Mouse (Mus musculus) heart, embryonic 10.5 days (tissue): ENCODE measurements around the gene Btf3. TPM values are rescaled to one million over a fixed set of nuclear protein-coding genes. Genes with fewer than 3 reads are reported as not detected.

Experiments used
- DNase-seq: peaks from one replicate; pipeline ENCODE4 v3.0.0-alpha.2; 2017; ENCODE audit warnings: low spot score
- H3K27ac ChIP-seq: fragments of 300-500 bp; sonication (generic); 2 replicates; pipeline ENCODE4 v1.5.1; 2016; ENCODE audit warnings: mild to moderate bottlenecking
- H3K27me3 ChIP-seq: fragments of 300-500 bp; sonication (generic); 2 replicates; pipeline ENCODE4 v1.6.1; 2016; ENCODE audit warnings: mild to moderate bottlenecking; ENCODE audit not compliant: poor library complexity, insufficient read depth, severe bottlenecking
- H3K36me3 ChIP-seq: fragments of 300-500 bp; sonication (generic); 2 replicates; pipeline ENCODE4 v1.6.1; 2016; ENCODE audit warnings: mild to moderate bottlenecking, moderate library complexity
- H3K4me1 ChIP-seq: fragments of 300-500 bp; sonication (generic); 2 replicates; pipeline ENCODE4 v1.6.1; 2016; ENCODE audit warnings: mild to moderate bottlenecking
- H3K4me3 ChIP-seq: fragments of 300-500 bp; sonication (generic); 2 replicates; pipeline ENCODE4 v1.5.1; 2016; ENCODE audit warnings: mild to moderate bottlenecking, moderate library complexity
- H3K9me3 ChIP-seq: fragments of 300-500 bp; sonication (generic); 2 replicates; pipeline ENCODE4 v1.6.1; 2016; ENCODE audit warnings: mild to moderate bottlenecking, moderate library complexity
- WGBS: fragments of 180-500 bp; shearing (Covaris S2); methylation state at CpG from one replicate; pipeline ENCODE4 v1.1.7; 2016; 5-methylcytosine and 5-hydroxymethylcytosine counted together
- polyA plus RNA-seq: library from polyadenylated mRNA; unstranded; fragments of >200 nt; fragmentation: Nextera tagmentation; extraction: Ambion mirVana; gene quantifications from 2 replicates; pipeline ENCODE4 v1.2.1, GENCODE M21; 2016

The Btf3 gene
- polyA plus RNA-seq, 1 experiment from 2014 or later: 641 TPM

GRCm38 (mm10) chr13:98355559-98356111 is 38.8 kb upstream of the Btf3 start:
- under 1% methylated on average over 66 of the region's 81 CpGs for WGBS
- peak overlapping the region; percentile 59 for H3K27ac ChIP-seq
- H3K36me3 ChIP-seq: no peaks in the 10 kb centered on the region
- H3K4me3 ChIP-seq: peak overlapping the region; percentile 66
- no peak for DNase-seq
- no peaks in the 10 kb centered on the region for H3K9me3 ChIP-seq
- H3K4me1 ChIP-seq: peaks cover 25% of the 10 kb centered on the region
- peaks cover 90% of the 10 kb centered on the region for H3K27me3 ChIP-seq

GRCm38 (mm10) chr13:98354871-98355558 is 38.2 kb upstream of the Btf3 start:
- Histone ChIP-seq H3K27ac (peak overlapping the region; percentile 59), H3K36me3 (no peaks in the 10 kb centered on the region), H3K27me3 (peaks cover 90% of the 10 kb centered on the region), H3K4me3 (peak overlapping the region; percentile 66), H3K9me3 (no peaks in the 10 kb centered on the region), H3K4me1 (peaks cover 25% of the 10 kb centered on the region)
- under 1% methylated on average over 81 of the region's 102 CpGs for WGBS
- DNase-seq: peak; percentile 76

GRCm38 (mm10) chr13:98354090-98354801 is 37.4 kb upstream of the Btf3 start, which contains the start of gene Foxd1:
Foxd1 (plus strand) TSS chr13:98354242.
- peak within 1 kb of the TSS; percentile 59 for H3K27ac ChIP-seq
- H3K4me1 ChIP-seq: peaks cover 25% of the 10 kb centered on the region
- WGBS: under 1% methylated on average over 75 of the region's 76 CpGs
- peak; percentile 79 for DNase-seq
- H3K36me3 ChIP-seq: no peaks in the 10 kb centered on the region
- peak within 1 kb of the TSS; percentile 66 for H3K4me3 ChIP-seq
- H3K27me3 ChIP-seq: peaks cover 90% of the 10 kb centered on the region
- no peaks in the 10 kb centered on the region for H3K9me3 ChIP-seq

GRCm38 (mm10) chr13:98353709-98354089 is 36.9 kb upstream of the Btf3 start:
- no peaks in the 10 kb centered on the region for H3K36me3 ChIP-seq
- no peaks in the 10 kb centered on the region for H3K9me3 ChIP-seq
- WGBS: 1% methylated on average over 13 of the region's 13 CpGs
- H3K4me1 ChIP-seq: peaks cover 25% of the 10 kb centered on the region
- peak overlapping the region; percentile 66 for H3K4me3 ChIP-seq
- H3K27ac ChIP-seq: no peak overlapping the region
- peaks cover 90% of the 10 kb centered on the region for H3K27me3 ChIP-seq
- no peak for DNase-seq

- peaks cover 25% of the 10 kb centered on the region for H3K4me1 ChIP-seq
- H3K9me3 ChIP-seq: no peaks in the 10 kb centered on the region
- WGBS: 14% methylated on average over 14 of the region's 14 CpGs
- H3K36me3 ChIP-seq: no peaks in the 10 kb centered on the region
- no peak overlapping the region for H3K4me3 ChIP-seq
- no peak overlapping the region for H3K27ac ChIP-seq
- no peak for DNase-seq
- peaks cover 87% of the 10 kb centered on the region for H3K27me3 ChIP-seq
Measured at GRCm38 (mm10) chr13:98352381-98352975, 35.7 kb upstream of the Btf3 start.

- WGBS: 7% methylated on average over 8 of the region's 8 CpGs
- DNase-seq: no peak
- no peaks in the 10 kb centered on the region for H3K9me3 ChIP-seq
Measured at GRCm38 (mm10) chr13:98351527-98351926, 34.7 kb upstream of the Btf3 start.

GRCm38 (mm10) chr13:98349491-98349890 is 32.7 kb upstream of the Btf3 start:
- no peaks in the 10 kb centered on the region for H3K9me3 ChIP-seq
- WGBS: 81% methylated on average over 4 of the region's 4 CpGs
- DNase-seq: no peak
- peaks cover 10% of the 10 kb centered on the region for H3K4me1 ChIP-seq
- no peak overlapping the region for H3K27ac ChIP-seq
- H3K27me3 ChIP-seq: peaks cover 83% of the 10 kb centered on the region
- H3K4me3 ChIP-seq: no peak overlapping the region
- no peaks in the 10 kb centered on the region for H3K36me3 ChIP-seq

More at GRCm38 (mm10) chr13:98351527-98351926, 34.7 kb upstream of the Btf3 start:
- H3K27ac ChIP-seq: no peak overlapping the region
- no peaks in the 10 kb centered on the region for H3K36me3 ChIP-seq
- peaks cover 90% of the 10 kb centered on the region for H3K27me3 ChIP-seq
- peaks cover 25% of the 10 kb centered on the region for H3K4me1 ChIP-seq
- no peak overlapping the region for H3K4me3 ChIP-seq

GRCm38 (mm10) chr13:98340506-98340905 is 23.7 kb upstream of the Btf3 start:
- DNase-seq: peak; percentile 67

GRCm38 (mm10) chr13:98336205-98336604 is 19.4 kb upstream of the Btf3 start:
- H3K27ac ChIP-seq: no peak overlapping the region
- no peaks in the 10 kb centered on the region for H3K9me3 ChIP-seq
- H3K4me3 ChIP-seq: no peak overlapping the region
- no peak for DNase-seq
- 75% methylated on average over 1 of the region's 1 CpGs for whole genome bisulfite sequencing
- no peaks in the 10 kb centered on the region; the same call in 1 of the 2 replicates for H3K27me3 ChIP-seq
- no peaks in the 10 kb centered on the region for H3K4me1 ChIP-seq
- H3K36me3 ChIP-seq: no peaks in the 10 kb centered on the region

More at GRCm38 (mm10) chr13:98340506-98340905, 23.7 kb upstream of the Btf3 start:
- Histone ChIP-seq H3K9me3 (no peaks in the 10 kb centered on the region), H3K36me3 (no peaks in the 10 kb centered on the region), H3K4me1 (no peaks in the 10 kb centered on the region), H3K27ac (no peak overlapping the region), H3K4me3 (no peak overlapping the region), H3K27me3 (peaks cover 12% of the 10 kb centered on the region)
- WGBS: 78% methylated on average over 5 of the region's 5 CpGs

- H3K4me3 ChIP-seq: no peak overlapping the region
- H3K9me3 ChIP-seq: no peaks in the 10 kb centered on the region
- no peak overlapping the region for H3K27ac ChIP-seq
- WGBS: 47% methylated on average over 2 of the region's 2 CpGs
- peak; percentile 69 for DNase-seq
- no peaks in the 10 kb centered on the region for H3K27me3 ChIP-seq
- H3K4me1 ChIP-seq: no peaks in the 10 kb centered on the region
- no peaks in the 10 kb centered on the region for H3K36me3 ChIP-seq
Measured at GRCm38 (mm10) chr13:98332106-98332505, 15.3 kb upstream of the Btf3 start.

- Histone ChIP-seq H3K27me3 (no peaks in the 10 kb centered on the region), H3K36me3 (no peaks in the 10 kb centered on the region), H3K27ac (no peak overlapping the region), H3K9me3 (no peaks in the 10 kb centered on the region), H3K4me1 (no peaks in the 10 kb centered on the region), H3K4me3 (no peak overlapping the region)
- WGBS: 85% methylated on average over 11 of the region's 11 CpGs
- DNase-seq: no peak
Measured at GRCm38 (mm10) chr13:98325034-98325433, 8.2 kb upstream of the Btf3 start.

- Histone ChIP-seq H3K27ac (no peak overlapping the region), H3K27me3 (no peaks in the 10 kb centered on the region), H3K4me3 (peak overlapping the region; percentile 100), H3K9me3 (no peaks in the 10 kb centered on the region), H3K36me3 (peaks cover 10% of the 10 kb centered on the region), H3K4me1 (peaks cover 4% of the 10 kb centered on the region)
- no peak for DNase-seq
- WGBS: 87% methylated on average over 6 of the region's 6 CpGs
Measured at GRCm38 (mm10) chr13:98317911-98318310, 1.1 kb upstream of the Btf3 start.

GRCm38 (mm10) chr13:98317246-98317677 is 456 bp upstream of the Btf3 start:
- Histone ChIP-seq H3K4me3 (peak overlapping the region; percentile 100), H3K4me1 (peaks cover 4% of the 10 kb centered on the region), H3K27ac (peak overlapping the region; percentile 99), H3K9me3 (no peaks in the 10 kb centered on the region), H3K27me3 (no peaks in the 10 kb centered on the region), H3K36me3 (peaks cover 16% of the 10 kb centered on the region)
- no peak for DNase-seq
- 3% methylated on average over 16 of the region's 16 CpGs for WGBS
